Mouse (Mus musculus) colon, adult 2 months (tissue): ENCODE data around the gene Scn11a. TPM values are rescaled to one million over a fixed set of nuclear protein-coding genes. Genes with fewer than 3 reads are reported as not detected.

Experiments
- polyA plus RNA-seq: library from polyadenylated mRNA; depleted of rRNA; stranded (reverse); fragments of >200 nt; gene quantifications from 2 replicates; pipeline ENCODE4 v1.2.3, GENCODE M21; 2012; rRNA removed

Scn11a gene
- 0.22 and 0.27 TPM in 2 replicates for polyA plus RNA-seq

DNA sequence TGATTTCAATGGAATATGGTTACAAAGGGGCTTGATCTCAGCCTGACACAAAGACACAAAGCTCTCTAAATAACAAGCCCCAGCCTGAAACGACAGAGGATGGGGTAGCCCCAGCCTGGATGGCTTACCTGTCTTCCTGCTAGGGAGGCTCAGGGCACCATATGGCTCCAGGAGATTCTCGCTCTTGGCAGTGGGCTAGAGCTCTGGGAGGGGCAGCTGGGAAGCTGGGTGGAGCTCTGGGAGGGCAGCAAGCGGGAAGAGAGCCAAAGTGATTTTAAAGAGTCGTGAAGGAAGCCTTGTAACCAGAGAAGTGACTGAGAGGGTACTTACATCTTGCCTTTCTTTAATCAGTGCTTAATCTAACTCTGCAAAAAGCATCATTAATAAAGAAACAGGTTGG is at the start of gene Scn11a:
TSS of gene Scn11a (minus strand) at position 160 of the 400 bp plus-strand sequence.

DNA sequence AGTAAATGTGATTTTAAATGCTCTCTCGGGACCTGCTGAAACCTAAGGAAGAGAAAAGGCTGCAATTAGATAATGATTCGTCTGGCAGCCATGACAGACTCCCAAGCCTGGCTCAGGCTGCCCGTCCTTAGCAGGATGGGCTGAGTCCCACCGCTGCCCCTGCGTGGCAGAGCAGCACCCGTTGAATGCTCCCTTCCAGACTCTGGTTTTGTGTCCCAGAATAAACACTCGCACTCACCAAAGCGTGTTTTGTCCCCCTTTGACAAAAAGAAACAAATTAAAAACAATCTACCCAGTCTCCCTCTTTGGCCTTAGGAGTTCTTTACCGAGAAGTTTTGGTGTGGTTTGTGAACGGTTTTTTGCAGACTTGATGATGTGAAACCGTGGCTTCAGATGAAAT is 106.0 kb downstream of the Scn11a start, which contains the start of gene Scn10a:
TSS of gene Scn10a (minus strand) at position 101 of the 400 bp plus-strand sequence.

Other genes with a start within 250 kb of the Scn11a start
- gene Scn5a, start 246.4 kb downstream of the Scn11a start, polyA plus RNA-seq, result 0.71 TPM in 2 replicates
- 0.01 TPM in 1 of 2 replicates, not detected in the other for gene Scn10a, start 106.1 kb downstream of the Scn11a start, polyA plus RNA-seq
- 42.1 and 53.5 TPM in 2 replicates for gene Wdr48, start 69.4 kb upstream of the Scn11a start, polyA plus RNA-seq
- gene Gorasp1, start 112.1 kb upstream of the Scn11a start, polyA plus RNA-seq, result 33.7 and 36.2 TPM in 2 replicates
- gene Ttc21a, start 112.2 kb upstream of the Scn11a start, polyA plus RNA-seq, result 0.07 and 0.12 TPM in 2 replicates
- gene Csrnp1, start 159.2 kb upstream of the Scn11a start, polyA plus RNA-seq, result 21.3 and 27.3 TPM in 2 replicates
- 0.08 and 0.15 TPM in 2 replicates for gene Xirp1, start 198.1 kb upstream of the Scn11a start, polyA plus RNA-seq
- gene Cx3cr1, start 244.4 kb upstream of the Scn11a start, polyA plus RNA-seq, result 7.0 and 10.8 TPM in 2 replicates